Mouse (Mus musculus) T-helper 1 cell (primary cell): Measurements from ENCODE around the gene Gata5.

ENCODE experiments used
- in situ Hi-C: fragments of 300-600 bp; cut with MboI, MseI; formaldehyde crosslinking; loops from one replicate; pipeline ENCODE4 v1.15.1; 2025; ENCODE audit warnings: high pct_unique_total_duplicates

Gene Gata5

DNA sequence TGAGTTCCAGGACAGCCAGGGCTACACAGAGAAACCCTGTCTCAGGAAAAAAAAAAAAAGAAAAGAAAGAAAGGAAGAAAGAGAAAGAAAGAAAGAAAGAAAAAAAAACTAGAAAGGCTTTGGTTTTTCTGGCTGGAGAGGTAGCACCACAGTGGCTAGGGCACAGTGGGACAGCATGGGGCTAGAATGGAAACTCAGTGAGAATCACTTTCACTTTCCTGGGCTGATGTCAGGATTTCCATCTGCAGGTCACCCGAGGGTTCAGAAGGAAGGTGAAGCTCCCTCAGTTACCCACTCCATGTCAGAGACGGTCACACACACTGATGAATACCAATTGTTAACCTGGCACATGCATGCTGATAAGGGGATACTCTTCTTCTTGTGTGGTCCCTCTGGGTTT is 26.8 kb downstream of the Gata5 start:
- in situ Hi-C loops: no loop called here

DNA sequence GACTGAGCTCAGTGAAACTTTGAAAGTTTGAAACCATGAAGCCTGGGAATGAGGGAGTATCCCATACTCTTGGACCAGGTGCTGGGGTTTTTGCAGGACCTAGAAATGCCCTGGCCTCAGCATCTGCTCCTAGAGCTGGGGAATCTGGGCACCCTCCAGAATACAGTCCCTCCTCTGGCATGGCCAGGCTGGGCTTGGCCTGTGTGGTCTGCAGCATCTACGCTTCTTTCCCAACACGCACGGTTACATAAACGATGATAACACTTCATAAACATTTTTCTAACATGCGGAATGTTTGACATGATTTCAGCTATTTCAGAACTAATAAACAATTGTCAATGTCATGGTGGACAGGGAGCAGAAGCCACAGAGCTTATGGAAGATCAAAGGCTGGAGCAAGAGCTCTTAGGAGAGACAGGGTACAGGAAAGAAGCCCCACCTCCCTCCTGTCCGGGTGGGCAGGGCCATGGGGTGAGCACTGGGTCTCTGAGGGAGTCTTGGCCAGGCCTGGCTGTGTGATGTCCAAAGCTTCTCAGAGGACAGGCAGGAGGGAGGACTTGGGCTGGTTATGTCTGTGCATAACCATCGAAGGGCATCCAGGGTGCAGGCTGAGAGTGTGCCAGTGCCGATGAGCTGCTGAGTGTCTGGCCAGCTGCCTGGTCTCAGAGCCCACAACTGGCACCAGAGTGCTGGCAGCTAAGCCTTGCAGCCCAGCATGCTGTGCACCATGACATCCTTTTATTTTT is 27.9 kb downstream of the Gata5 start:
- in situ Hi-C loops: no loop called here

DNA sequence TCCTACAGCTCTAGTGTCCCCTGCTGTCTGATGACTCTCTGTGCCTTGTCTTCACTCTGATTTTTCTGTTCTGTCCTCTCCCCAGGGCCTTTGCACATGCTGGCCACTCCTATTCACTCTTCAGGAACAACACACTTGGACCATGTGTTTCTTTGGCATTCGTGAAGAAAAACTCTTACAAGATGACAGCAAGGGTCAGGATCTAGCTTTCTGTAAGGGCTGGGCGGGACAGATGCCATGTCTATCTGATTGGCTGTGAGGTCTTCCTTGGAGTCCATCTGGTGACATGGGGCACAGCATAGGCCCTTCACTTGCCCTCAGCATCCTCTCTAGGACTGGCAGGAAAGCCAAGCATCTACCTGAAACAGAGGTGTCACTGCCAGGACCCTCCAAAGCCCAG is 28.5 kb downstream of the Gata5 start:
- in situ Hi-C loops: no loop called here

DNA sequence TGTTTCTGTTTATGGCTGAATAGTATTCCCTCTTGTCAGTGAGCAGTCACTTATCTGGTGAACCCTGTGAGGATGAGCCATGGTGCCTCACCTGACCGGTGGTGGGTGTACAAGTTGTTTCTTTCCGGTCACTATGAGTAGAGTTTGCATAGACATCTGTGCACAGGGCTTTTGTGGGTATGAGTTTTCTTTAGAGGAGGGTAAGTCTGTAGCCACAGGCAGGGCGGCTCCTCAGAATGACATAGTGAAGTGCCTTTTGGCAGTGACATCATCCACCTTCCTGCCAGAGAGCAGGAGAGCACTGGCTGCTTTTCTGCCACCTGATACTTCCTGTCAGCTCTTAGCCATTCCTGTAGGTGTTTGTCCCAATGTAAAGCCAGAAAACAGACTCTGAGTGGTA is 29.0 kb downstream of the Gata5 start:
- in situ Hi-C loops: no loop called here

DNA sequence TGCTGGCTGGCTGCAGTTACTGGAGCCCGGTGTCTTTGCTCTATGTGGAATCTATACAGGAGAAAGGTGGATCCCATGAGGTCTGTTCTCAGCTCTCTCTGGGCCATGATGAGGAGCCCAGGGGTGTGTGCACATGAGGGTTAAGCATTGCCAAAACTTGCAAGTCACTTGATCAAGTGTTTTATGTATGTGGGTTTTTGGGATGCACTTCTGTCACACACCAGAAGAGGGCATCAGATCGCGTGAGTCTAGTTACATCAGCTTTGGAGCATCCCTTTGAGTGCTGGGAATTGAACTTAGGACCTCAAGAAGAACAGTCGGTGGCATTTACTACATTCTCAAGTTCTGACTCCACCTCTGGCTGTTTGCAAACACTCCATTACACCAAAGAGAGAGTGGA is 29.9 kb downstream of the Gata5 start:
- in situ Hi-C loops: no loop called here

DNA sequence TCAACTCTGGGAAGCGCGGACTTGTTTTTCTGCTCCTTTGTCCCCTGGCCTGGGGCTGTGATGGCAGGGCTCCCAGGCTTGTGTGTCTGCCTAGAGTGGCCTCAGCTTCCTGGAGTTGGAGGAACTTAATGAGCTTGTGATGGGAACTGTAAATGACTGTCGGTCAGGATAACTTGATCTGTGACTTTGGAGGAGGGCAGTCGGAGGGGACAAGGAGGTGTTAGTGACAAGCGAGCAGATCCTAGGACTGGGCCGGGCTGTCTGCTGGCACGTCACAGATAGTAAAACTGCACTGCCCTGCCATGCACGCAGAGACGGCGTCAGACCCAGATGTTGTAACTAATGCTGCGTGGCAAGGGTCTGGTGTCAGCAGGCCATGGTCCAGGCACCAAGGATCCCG is 31.0 kb downstream of the Gata5 start:
- in situ Hi-C loops: no loop called here

DNA sequence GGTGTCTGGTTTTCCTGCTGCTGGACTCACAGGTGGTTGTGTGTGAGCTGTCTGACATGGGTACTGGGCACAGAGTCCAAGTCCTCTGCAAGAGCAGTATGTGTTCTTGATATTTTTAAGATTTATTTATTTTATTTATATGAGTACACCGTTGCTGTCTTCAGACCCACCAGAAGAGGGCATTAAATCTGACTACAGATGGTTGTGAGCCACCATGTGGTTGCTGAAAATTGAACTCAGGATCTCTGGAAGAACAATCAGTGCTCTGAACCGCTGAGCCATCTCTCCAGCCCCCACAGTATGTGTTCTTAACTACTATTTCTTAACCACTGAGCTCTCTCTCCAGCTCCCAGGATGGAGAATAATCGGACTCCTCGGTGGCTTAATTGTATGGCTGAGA is 32.3 kb downstream of the Gata5 start:
- in situ Hi-C loops: no loop called here

DNA sequence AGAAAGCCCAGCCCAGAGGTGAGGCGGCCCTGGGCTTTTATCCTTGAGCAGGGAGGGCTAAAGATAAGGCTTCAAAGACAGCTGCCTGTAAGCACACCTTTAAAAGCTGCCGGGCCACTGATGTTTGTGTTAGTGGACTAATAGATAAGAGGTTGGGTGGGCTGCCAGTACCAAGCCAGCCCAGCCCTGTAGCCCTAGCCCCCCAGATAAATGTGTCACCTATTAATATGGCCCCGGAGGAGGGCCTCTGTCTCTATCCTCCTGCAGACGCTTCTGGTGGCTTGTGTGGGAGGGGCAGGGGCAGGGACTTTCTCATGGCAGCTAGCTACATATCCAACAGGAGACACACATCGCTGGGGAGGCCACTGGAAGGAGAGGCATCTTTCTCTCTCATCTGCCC is 33.7 kb downstream of the Gata5 start:
- in situ Hi-C loops: no loop called here

DNA sequence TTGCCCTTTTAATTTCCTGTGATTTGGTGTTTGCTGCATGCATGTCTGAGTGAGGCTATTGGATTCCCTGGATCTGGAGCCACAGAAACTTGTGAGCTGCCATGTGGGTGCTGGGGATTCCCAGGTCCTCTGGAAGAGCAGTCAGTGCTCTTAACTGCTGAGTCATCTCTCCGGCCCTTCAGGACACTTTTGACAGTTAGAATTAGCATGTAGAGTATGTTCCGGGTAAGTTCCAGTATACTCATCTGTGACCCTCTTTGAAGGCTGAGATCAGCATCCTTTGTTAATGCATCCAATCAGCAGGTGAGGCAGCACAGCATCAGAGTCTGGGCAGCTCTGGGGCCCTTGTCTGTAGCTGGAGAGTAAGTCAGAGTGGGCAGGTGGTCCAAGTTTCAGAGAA is 34.2 kb downstream of the Gata5 start:
- in situ Hi-C loops: no loop called here

DNA sequence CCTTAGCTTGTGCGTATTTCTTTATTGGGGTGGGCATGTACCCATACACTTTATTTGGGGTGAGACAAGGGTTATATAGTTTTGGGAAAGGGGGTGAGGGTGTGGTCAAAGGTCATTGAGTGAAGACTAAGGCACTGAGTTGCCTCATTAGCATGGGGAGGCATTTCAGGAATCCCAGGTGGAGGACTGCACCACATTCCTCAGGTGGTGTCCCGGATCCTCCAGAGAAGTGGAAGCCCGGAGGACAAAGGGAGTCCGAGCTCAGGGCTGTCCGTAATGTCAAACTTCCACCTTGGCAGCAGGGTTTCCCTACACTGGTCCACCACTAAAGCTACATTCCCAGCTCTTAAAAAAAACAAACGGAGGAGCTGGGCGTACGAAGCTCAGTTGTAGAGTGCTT is 41.6 kb downstream of the Gata5 start:
- in situ Hi-C loops: no loop called here

DNA sequence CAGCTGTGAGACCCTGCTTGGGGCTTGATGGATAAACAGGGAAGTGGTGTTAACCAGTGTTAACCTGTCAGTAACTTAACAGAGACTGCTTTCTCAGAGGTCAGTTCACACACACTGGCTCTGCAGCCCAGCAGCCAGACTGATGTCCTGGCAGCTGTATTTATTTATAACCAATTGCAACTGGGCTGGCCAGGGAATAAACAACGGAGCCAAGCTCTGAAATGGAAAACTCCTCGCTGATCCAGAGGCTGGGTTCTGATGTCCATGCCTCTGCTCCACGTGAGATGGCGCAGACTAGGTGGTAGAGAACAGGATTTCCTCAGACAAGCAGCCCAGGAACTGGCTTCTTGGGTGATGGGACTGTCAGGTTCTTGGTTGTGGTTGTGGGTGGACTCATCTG is 42.5 kb downstream of the Gata5 start:
- in situ Hi-C loops: no loop called here

DNA sequence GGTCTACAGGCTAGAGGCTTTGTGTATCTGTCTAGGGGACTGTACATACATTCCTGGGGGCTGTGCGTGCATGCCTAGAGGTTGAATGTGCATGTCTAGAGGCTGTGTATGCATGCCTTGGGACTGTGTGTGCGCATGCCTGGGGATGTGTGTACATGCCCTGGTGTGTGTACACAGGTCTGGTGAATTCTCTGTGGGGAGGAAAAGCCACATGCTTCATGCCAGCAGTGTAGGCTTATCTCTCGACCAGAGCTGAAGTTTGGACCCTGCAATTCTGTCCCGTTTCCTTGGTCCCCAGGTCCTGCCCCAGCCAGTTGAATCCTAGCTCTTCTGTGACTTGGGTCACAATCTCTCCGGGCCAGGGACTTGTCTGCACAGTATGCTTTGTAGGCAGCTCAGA is 42.9 kb downstream of the Gata5 start:
- in situ Hi-C loops: no loop called here

DNA sequence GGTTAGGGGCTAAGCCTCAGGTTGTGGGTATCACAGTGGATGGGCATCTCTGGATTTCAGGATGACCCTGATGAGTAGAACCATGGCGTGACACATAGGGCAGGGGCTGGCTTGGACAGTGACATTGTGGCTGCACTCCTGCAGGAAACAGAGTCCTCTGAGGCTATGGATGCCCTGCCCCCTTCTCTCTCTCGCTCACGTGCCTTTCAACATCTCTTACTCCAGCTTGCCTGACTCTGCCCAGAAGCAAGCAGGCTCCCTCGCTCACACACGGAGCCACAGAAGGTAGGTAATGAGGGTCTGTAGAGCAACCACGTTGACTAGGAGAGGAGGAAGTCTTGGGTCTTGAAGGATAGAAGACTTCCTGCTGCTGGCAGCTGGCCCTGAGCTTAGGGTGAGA is 44.0 kb downstream of the Gata5 start:
- in situ Hi-C loops: no loop called here

DNA sequence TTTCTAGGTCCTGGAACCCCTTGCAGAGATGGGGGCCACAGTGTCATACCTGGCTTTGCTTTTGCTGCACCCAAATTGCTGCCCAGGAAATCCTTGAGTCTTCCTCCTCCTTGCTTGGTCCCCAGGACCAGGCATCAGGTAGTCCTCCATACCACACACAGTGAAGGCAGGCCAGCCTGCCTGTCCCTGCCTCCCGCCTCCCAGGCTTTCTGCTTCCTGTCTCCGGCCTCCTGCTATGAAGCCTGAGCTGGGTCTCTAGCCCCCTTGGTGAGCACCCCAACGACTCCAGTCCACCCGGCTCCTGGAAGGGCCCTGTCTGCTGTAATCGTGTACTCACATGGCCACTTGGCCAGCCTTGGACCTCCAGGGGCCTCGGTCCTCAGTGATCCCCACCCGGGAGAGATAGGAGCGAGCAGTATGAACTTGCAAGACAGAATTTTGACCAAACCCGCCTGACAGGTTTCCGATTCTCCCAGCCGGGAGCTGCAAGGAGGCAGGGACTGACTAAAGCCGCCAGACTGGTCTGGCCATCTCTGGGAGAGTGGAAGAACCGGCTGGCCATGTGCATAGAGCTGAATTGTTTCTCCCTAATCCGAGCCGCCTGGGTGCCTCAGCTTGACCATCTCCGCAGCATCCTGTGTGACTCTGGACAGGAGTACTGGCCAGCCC is 44.9 kb downstream of the Gata5 start, which contains the start of gene Rbbp8nl:
Rbbp8nl (minus strand) TSS at position 440 of the 669 bp plus-strand sequence.
- in situ Hi-C loops: no loop called here

DNA sequence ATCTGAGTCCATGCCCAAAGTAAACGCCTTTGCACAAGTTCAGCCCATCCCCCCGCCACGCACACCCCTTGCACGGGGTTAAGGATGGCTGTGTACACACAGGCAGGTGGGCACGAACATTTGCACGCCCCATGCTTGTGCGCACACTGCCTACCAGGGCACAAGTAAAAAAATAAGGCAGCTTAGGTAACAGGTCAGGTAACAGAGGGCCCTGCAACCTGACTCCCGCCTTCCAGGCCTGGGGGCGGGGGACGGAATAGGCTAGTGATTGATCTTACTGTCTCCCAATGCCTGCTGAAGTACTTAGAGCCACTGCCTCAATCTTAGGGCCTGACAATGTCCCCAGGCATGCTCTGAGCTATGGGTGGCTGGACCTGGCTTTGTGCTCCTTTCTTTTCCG is 45.5 kb downstream of the Gata5 start:
- in situ Hi-C loops: no loop called here

DNA sequence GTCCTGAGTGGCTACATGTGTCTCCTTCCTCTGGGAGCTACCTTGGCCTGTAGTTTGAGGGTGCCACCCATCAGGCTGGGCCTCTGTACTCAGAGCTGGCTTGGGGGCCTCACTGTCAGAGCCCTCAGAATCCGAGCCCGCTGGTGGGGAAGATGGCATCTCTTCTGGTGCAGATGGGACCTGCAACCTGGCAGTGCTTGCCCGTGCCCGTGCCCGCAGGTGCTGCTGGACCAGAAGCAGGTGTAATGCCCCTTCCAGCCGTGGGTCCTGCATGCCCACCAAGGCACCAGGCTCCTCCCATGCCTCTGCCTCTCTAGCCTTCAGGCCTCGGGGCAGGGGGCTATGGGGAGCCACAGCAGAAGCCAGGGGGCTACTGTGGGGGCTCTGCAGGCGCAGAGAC is 55.2 kb downstream of the Gata5 start:
- in situ Hi-C loops: loop anchor here (5.0 kb wide), 1 partner anchor 73 kb away; no protein-coding TSS in a partner anchor

DNA sequence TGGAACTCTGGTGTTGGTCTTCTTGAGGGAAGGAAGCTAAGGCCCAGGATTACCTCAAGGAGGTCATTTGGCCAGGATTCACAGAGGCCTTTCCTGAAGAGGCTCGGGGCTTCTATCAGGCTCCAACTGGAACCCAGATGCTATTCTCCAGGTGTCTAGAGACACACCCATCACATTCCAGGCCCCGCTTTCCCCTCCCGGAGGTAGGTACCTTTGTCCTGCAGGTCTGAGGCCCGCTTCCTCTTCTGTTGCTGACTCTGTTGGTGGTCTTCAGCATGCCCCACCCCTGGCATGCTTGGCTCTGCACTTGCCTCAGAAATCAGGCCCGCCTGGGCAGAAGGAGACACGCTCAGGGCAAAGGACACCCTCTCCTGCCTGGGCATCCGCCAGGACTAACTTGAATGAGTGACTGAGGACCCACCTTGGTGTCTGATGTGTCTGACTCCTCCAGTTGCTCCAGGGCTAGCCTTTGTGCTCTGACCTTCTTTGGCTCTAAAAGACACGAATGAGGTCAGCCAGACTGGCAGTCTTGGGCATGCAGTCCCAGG is 56.7 kb downstream of the Gata5 start:
- in situ Hi-C loops: loop anchor here (5.0 kb wide), 1 partner anchor 74 kb away; no protein-coding TSS in a partner anchor

DNA sequence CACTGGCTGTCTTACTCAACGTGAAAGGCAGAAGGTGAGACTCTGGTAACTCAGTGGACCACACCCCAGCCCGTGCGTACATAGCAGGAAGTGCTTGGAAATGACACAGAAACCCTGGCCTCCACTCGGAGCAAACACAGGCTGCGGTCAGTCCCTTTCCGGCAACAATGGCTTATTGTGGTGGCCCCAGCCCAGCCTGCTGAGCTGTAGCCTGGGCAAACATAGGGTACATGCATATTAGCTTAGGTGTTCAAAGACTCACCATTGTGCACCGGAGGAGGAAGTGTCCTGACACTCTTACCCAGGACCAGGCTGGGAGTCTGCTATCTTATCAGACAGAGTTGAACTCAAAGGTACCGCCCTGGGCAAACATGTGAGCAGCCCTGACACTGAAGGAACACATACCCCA is 57.6 kb downstream of the Gata5 start:
- in situ Hi-C loops: loop anchor here (5.0 kb wide), 1 partner anchor 75 kb away; no protein-coding TSS in a partner anchor

DNA sequence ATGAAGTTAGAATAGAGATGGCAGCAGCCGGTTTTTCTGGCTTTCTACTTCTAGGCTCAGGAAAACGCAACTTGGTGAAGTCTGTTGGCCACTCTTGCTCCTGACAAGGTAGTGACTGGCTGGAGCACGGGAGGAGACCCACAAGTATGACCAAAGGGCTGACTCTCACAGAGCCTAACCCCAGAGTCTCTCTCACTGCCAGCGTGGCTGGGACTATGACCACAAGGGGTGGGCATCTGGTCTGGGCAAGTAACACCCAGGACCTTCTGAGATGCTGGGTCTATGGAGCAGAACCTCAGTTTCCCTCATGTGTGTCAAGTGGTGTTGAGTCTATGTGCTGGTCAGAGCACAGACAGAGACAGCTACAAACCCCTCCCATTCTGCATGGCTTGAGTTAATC is 58.1 kb downstream of the Gata5 start:
- in situ Hi-C loops: loop anchor here (5.0 kb wide), 1 partner anchor 76 kb away; no protein-coding TSS in a partner anchor

DNA sequence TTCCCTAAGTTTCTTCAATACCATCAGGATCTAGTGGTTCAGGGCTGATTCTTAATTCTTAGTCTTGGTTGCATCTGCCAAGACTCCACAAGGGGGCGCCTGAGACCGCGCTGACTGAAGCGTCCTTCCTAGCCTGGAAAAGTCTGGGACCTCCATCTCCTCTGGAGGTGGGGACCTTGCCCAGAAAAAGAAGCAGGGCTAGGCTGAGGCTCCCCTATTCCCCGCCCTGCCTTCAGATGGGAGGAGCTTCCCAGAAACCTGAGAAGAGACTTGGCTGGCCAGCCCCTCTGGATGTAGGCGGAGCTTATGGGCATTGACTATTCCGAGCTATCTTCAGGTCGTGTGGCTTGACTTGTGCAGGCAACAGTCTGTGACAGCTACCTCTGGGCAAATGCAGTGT is 58.7 kb downstream of the Gata5 start:
- in situ Hi-C loops: loop anchor here (5.0 kb wide), 1 partner anchor 76 kb away; no protein-coding TSS in a partner anchor
